Mouse (Mus musculus) adrenal gland, adult 18-20 months (tissue): ENCODE results near the gene Sbk1. TPM values are rescaled to one million over a fixed set of nuclear protein-coding genes. Genes with fewer than 3 reads are reported as not detected.
"Not testable (repeated sequence)": the region's sequence is repeated elsewhere in the genome, so short reads cannot be mapped to it uniquely, and the experiment has no call there.

ENCODE experiments used
- DNase-seq, 2 experiments: peaks; one replicate each; pipeline ENCODE4 v3.0.0; 2021 to 2022; ENCODE audit warnings: low spot score in 2 of 2
- total RNA-seq, 2 experiments: library from RNA; stranded (reverse); gene quantifications; 1 replicate in 1 of 2; 2 replicates in 1 of 2; pipeline ENCODE4 v1.2.3; 2021

The Sbk1 gene
- total RNA-seq, 2 experiments from 2014 or later: 46.2 to 99.7 TPM

DNA sequence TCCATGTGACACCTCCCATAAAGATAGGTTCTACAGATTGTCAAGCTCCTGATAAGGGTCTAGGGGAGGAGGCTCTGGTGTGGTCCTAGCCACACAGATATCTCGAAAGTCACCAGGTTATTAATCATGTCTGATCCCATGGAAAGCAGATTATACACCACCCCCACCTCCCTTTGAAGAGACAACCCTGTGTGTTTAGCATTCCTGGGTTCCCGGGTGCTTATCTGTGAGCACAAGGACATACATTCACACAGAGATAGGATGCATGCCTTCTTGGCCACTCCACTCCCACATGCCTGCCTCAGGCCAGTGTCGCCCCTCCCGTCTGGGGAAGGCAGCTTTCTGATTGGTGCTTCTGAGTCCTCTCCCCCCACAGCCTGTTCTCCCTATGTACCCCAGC, 10.6 kb upstream of the Sbk1 start:
- no peak for DNase-seq

DNA sequence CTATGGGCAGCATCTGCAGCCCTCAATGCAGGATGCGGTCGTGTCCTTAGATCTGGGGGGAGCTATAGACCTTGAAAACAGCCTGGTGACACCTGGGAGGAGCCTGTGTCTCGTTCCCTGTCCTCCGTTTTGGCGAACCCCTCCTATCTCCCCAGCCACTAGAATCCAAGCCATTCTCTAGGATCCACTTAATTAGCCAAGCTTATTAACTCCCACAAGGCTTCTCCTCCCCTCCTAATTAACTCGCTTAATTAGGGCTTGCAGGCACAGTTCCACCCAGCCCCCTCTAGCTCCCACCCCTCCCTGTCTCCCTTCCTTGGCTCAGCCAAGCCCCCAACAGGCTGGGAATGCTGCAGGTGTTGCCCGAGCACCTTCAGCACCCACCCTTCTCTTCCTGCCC, 8.5 kb upstream of the Sbk1 start:
- DNase-seq: no peak

DNA sequence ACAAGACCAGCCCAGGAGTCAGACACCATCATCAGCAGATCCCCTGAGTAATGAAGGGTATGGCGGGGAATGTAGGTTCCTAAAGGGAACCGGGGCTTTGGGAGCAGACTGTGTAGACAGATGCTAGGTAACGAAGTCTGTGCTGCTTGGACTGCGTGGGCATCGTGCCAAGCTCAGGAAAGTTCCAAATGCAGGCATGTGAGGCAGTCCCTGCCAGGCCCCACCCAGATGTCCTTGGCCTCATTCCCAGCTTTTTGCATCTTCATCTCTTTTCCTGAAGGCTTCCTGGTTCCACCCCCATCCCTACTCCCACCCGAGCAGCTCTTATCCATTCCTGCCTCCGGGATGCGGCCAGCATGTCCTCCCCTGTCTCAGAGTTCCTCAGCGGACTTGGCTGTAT, 6.5 kb upstream of the Sbk1 start:
- peak; percentile 63 to 70 for DNase-seq

DNA sequence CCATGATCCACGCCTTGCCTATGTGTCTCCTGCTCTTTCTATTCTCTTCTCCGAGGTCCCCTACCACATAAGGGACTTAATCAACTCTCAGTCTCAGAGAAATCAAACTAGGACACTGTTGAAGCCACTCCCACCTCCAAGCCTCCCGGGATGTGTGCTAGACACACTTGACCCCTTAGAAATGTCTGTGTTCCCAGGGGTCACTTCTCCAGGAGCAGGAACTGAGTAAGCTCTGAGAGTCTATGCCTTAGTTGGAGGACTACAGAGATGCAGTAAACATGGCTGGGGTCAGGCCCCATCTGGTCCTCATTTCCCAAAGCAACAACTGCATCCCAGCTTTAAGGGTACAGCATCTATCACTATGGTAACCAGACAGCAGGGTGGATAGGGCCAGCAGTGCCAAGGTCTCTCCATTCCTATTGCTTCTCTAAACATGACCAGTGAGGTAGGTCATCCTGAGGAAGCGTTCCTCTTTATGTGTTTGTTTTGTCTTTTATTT, 6.0 kb upstream of the Sbk1 start:
- no peak for DNase-seq

DNA sequence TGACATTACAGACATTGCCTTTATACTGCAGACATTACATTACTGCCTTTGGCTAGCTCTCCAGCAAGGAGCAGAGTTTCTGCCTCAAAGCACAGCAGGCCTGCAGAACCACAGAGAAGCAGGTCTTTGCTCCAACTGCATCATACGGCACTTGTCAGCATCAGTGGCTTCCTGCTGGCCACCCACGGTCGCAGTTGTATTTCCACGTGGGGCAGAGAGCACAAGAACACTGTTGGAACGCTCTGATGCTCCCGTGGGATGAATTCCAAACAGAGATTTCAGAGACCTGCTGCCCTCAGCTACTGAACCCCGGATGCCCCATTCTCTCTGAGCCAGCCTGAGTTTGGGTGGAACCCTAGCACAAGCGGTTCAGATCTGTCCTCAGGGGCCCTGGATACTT, 4.8 kb upstream of the Sbk1 start:
- no peak for DNase-seq

DNA sequence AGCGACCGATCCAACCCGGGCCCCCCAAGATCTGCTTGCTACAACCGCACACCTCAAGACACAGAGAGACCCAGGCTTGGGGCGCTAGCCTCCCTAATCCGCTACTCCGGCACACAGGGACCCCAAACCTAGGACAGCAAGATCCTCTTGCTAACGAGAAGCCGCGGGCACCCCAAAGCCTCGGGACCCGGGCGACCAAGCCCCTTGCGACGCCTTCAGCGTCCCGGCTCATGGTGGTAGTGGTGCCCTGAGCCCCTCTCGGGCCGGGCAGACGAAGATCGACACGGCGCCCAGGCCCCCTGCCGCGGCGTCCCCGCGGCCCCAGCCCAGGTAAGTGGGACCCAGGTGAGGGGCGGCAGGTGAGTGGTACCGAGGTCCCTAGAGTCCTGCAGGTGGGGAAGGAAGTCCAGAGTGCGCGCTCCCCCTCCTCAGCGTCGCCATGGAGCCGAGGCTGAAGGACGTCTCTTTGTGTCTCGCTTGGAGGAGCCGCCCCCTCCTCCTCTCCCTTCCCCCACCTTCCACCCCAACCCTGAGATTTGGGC, 422 bp downstream of the Sbk1 start:
- DNase-seq: no peak

DNA sequence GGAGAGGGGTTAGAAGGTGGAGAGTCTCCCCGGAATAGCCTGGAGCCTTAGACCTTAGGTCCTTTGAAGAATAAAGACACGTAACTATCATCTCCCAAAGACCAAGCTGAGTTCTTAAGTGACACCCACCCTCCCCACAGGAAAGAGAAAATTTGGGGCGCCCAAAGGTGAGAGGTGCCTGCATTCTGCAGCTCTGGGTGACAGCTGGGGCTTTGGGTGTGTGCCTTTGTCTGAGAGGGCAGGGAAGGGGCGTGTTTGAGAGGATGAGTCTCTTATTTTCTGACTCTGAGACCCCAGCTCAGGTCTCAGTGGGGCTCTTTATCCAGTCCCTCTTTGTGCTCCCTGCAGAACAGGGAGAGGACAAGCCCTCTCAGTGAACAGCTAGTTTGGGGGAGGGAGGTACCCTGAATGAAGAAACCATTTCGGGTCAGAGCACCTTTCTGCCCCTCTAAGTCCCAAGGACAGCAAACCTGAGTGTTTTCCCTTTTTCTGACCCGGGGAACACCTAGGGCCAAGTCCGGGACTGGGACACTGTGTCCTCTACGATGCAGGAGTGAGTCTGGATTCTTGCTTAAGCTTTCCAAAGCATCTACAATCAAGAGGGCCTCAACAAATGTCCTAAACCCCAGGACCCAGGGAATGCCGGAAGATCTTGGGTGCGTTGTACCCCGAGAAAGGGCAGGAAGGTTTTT, 1.1 kb downstream of the Sbk1 start:
- no peak for DNase-seq

DNA sequence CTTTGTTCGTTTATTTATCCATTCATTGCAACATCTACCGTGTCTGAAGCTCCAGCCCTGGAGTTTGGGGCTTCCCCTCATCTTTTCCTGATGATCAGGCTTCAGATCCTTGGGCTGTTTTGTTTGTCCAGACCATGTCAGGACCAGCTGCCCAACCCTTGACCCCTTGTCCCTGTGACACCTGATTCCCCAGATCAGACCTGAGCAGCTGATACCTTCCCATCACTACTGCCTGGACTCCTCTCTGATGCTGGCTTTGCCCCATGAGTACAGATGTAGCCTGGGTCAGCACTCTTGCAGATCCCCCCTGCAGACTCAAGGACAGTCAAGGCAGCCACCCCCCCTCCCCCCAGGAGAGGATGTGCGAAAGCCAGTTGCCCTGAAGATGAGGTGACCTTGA, 1.7 kb downstream of the Sbk1 start:
- no peak for DNase-seq

DNA sequence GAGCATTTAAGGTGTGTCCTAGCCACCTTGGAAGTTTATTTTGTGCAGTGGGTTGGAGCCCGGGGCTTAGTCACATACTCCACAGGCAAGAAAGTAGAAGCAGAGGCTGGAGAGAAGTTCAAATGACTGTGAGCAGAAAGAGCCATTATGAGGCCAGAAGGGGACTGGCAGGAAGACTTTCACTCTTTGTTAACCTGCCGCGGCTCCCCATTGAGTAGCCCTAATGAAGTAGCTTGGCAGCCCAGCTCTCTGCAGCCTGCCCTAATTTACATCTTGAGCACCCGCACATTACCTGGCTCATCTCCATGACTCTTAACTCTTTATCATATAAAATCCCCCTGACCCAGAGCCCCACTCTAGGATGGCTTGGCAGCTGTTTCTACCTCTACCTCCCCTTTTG, 2.2 kb downstream of the Sbk1 start:
- DNase-seq: no peak

DNA sequence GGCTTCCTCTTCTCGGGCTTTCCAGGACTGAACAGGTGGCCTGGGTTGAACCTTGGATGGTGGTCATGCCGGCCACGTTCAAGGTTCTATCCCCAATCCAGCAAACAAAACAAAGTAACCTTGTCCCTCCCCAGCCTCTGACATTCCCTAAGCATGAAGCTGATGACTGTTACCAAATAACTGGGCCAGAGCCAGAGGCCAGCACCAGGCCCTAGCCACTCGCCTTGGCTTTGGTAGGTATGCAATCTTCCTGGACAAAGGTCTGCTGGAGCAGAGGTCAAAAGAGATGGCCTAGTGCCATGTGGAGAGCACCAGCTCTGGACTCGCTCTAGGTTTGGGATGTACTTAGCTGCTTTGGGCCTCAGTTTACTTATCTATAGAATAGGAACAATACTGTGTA, 3.3 kb downstream of the Sbk1 start:
- DNase-seq: no peak

DNA sequence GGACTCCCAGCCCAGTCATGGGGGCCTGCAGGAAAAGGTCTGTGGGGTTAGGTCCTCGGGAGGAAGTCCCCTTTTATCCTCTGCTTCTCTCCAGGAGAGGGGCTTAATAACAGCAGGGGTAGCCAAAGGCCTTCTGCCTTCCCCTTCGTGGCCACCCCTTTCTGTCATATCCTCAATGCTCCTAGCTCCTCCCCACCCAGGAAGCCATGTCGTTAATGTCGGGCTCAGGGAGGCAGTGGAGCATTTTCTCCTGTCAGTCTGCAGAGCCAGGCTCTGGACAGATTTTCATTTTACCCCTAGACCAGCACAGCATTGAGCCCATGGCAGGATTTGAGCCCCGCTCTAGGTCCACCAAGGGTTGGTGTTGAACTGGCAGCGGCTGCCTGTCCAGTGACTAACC, 3.9 kb downstream of the Sbk1 start:
- no peak for DNase-seq

DNA sequence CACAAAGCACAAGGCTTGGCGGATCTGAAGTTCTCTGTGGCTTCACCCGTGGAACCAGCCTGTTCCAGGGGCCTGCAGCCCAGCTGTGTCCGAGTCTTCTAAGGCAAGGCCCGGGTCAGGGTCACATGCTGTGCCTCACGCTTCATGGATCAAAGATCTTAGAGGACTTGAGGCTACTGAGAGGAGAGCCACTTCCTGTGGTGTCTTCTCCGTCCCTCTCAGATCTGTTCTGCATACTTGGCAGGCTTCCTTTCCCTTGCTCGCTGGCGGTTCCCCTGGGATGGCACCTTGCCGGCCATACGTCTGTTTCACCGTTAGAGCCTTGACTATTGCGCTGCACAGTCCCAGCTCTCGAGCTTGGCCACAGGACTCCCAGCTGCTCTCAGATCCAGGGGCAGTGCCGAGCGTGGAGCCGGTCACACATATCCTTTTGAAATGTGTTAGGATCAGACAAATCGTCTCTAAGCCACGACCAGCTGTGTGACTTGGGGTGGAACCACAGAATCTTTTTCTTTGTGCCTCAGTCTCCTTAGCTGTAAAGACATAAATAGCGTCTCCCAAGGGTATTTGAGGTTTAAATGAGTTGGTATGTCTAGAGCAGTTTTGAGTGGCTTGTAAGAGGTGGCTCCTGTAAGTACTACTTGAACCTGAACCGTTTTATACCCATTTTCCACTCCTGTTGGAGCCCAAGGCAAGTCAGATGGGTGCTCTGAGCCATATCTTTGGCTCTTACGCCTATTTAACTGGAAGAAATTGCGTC, 5.3 kb downstream of the Sbk1 start:
- DNase-seq: no peak

DNA sequence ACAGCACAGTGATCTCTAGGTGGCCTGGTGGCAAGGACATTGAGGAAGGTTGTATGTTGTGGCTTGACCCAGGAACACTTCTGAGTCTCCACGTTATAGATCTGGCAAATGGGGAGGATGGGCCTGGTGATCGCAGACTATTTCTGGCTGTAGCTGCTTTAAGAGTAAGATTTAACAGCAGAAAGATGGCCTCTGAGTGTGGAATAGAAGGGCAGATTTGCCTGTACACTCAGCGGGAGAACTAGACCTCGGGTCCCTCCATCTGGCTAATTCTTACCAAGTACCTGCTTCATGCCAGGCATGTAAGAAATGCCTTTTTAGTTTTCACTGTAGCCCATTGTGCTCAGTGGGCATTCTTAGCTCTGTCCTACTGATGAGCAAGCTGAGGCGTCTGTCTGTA, 6.4 kb downstream of the Sbk1 start:
- no peak for DNase-seq

DNA sequence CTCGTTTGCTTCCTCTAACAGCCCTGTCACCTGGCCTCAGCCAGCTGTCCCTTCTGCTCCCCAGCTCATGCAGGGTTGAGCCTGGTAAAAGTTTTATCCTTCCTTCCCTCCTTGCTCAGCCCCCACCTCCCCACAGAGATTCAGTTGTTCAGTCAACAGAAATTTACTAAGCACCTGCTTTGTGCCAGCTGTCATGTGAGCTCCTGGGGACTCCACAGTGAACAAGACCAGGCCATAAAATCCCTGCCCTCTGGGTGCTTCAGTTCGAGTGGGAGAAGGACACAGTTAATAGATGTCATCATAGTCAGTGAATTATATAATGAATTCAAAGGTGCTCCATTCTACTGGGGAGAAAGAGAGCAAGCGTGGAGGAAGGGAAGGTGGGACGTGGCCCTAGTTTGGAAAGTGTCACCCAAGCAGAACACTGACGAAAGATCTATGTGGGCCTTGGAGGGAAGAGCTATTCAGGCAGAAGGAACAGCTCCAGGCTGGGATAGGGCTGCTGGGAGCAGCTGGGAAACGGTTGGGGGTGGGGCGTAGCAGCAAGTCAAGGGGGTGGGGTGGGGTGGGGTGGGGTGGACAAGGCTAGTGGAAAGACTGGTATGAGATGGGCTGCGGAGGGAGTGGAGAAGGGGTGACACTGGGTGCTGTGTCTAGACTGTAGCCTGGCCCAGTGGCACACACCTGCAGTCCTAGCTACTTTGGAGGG, 7.5 kb downstream of the Sbk1 start:
- DNase-seq: no peak

DNA sequence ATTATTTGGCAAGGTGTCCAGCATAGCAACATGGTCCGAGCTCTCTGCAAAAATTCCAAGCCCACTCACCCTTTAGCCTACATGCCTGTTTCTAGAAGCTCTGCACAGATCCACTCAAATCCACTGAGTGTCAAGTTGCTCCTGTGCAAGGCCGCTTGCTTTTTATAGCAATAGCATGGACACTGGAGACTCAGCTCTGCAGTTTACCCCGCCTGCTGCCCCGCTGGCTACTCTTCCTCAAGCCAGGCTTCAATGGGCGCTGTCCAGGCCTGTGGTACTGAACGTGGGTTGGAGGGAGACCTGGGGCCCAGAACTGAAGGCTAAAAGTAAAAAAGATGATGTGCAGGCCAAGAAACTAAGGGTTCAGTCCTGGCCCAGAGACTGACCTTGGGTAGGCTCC, 8.3 kb downstream of the Sbk1 start:
- DNase-seq: peak in 1 of 2 experiments; percentile 38

DNA sequence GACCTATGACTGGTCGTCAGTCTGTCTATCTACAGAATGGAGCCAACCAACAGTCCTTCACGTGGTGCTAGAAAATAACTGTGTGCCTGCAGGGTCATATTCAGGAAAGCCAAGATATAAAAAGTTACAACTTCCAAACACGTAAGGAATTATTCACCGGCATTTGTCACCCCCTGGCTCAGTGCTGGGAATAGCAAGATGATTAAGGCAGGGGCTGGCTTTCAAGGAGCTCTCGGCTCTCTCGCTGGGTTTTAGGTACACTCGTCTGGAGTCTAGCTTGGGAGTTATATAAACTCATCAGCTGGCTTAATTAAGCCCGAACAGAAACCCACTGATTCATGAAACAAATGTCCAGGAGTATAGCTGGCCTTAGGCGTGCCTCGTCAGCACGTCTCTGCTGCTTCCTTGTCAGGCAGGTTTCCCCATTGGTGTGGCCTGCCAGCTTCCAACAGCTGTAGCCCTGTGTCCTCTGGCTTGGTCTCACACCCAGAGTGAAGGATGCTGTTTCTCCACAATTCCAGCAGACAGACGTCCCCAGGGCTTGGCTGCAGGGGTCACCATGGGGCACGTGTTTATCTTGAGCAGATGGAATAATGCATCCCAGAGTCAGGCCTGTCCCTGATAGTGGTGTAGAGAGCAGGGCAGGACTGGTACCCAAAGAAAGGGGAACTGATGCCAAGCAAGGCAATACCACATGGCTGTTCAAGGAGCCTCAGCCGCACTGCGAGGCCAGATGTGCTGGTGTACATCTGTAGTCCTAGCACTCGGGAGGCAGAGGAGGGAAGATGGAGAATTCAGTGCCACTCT, 9.7 kb downstream of the Sbk1 start:
- no peak for DNase-seq

DNA sequence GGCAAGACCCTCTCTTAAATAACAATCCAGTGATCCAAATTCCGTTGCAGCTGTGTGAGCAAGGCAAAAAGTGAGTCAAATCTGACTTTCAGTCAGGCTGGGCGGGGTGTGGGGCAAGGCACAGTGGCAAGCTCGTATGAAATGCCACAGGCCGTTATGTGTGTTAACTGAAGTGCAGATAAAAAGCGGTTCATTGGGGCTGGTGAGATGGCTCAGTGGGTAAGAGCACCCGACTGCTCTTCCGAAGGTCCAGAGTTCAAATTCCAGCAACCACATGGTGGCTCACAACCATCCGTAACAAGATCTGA, 10.2 kb downstream of the Sbk1 start:
- not testable (repeated sequence) for DNase-seq

DNA sequence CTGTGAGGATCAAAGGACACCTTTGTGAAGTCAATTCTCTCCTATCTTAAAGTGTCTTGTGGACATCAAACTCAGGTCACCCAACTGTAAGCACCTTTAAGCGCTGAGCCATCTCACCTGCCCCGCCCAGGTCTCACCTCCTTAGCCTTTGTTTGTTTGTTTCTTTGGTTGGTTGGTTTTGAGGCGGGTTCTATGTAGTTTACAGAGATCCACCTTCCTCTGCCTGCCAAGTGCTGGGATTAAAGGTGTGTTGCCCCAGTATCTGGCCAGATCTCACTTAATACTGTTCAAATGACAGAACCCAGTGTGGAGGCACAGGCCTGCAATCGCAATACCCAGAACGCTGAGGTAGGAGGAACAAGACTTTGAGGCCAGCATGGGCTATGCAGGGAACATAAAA, 11.6 kb downstream of the Sbk1 start:
- DNase-seq: no peak

DNA sequence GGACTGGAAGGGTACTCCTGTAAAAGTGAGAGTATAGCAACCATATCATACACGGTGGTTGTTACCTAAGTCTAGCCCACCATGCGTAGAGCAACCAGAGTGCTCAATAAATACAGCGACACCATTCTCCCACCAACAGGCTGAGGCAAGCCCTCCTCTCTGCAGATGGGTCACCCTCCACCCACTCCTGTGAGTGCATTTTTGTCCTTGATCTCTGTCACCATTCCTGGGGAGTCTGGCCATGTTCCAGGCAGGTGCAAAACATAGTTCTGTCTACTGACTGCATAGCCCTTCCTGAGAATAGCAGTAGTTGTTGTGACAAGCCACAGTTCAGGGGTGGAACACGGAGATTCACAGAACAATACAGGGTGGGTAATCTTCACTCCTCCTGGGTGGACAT, 12.0 kb downstream of the Sbk1 start:
- no peak for DNase-seq

DNA sequence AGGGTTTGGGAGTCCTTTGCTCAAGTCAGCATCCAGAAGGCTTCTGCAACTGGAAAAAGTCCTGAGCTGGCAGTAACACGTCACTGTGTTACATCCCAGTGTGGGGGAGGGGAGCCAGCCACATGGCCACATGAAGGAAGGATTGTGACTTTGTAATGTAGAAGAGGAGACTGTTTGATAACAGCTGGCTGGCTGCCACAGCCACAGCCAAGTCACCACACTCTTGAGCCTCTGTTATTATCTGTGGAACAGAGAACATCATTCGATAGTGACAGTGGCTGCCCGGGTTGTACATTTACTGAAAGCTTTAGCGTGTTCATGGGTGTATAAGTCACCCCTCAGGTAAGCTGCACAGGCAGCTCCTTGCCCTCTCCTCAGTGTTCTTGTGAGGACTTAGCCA, 12.4 kb downstream of the Sbk1 start:
- peak; percentile 54 to 60 for DNase-seq
